Mouse (Mus musculus) ovary, adult 18-20 months (tissue): ENCODE measurements at regions not wholly inside any gene's neighbourhood (a gene's known extent, or its start where the extent isn't known, plus 50 kb on each side); places are given as distances from the start of the nearest gene placed in this dataset.
"Not testable (repeated sequence)": the region's sequence is repeated elsewhere in the genome, so short reads cannot be mapped to it uniquely, and the experiment has no call there.

Source experiments
- DNase-seq: peaks from one replicate; pipeline ENCODE4 v3.0.0; 2022; ENCODE audit warnings: low spot score, mixed read lengths

- no peak for DNase-seq
These were observed 58.0 kb upstream of the Dmrta1 start for GRCm38 (mm10) chr4:89621260-89621659.

GRCm38 (mm10) chr4:89604721-89605120, 74.5 kb upstream of the Dmrta1 start:
- DNase-seq = no peak

- peak; percentile 6 for DNase-seq
These were observed 103.7 kb upstream of the Dmrta1 start for GRCm38 (mm10) chr4:89575529-89575928.

DNA sequence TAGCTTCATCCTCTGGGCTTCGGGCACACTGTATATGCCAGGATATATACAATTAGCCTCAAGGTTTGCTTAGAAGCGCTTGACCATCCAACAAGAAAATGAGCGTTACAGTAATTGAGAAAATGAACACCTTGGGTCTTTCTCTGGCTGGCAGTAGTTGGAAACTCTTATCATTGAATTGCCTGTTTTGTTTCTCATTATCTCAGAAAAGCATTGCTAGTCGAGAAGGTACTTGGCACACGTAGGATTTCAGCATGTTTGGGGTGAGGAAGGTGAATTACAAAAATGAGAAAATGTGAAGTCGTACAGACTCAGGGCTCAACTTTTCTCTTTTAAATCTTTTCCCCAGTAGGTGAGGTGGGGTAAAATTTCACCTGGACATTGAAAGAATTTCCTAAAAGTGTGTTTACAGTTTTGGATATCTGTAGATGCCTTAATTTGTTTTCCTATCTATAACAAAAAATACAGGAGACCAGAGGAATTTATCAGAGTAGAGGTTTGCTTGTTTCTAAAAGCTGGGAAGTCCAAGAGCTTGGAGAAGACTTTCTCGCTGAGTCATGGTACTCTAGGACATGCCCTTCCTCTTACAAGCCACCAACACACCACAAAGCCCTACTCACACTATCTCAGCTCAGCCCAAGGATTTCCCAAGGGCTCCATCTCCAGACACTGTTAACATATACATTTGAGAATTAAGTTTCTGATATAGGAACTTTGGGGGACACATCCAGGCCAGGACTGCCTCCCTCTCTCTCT, 124.3 kb upstream of the Dmrta1 start:
- no peak for DNase-seq

DNA sequence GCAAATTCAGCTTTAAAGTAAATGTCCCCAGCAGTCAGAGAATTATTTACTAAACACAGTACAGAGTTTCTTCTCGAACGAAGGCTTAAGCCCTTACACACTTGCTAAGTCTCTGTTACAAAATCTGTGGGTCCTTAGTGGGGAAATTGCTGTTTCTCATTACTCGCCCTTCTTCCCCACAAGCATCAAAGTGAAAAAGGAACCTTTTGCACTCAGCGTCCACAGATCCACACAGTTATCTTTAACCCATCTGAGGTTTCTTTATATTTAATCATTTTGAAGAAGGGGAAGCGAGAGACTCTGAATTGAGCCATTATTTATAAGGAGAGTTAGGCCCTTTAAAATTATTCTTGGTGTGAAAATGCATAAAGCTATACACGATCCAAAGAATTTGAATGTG, 126.7 kb upstream of the Dmrta1 start:
- no peak for DNase-seq

DNA sequence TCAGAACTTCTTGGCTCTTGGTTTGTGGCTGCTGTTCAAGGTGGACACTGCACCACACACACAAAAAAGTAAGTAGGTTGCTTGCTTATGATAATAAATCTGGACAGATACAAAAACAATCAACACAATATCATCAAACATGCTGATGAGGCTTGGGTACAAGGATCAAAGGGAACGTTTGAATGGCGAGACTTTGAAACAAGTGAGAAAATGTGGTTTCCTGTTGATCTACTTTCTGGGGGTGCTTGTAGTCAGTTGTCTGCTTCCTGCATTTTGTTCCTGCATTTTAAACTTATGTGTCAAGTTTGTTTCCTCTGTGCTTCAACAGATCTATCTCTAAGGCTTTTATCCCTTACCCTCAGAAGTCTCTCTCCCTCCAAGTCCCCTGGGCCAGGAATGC, 128.7 kb upstream of the Dmrta1 start:
- no peak for DNase-seq

DNA sequence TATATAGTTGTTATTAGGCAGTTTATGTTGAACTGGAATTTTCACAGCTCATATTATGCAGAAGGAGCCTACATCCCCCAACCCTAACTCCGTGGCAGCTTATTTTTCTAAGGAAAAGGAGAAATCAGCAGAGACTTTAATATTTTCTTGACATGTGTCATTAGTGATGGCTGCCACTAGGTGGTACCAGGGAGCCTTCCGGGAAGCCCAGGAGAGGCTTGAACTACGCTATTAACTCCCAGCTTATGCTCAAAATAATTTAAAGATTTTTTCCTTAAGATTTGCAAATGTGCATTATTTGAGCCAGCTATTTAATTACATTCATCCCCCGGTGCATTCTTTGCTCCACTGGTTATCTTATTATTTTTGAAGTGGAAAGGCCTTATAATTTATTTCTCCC, 146.8 kb upstream of the Dmrta1 start:
- DNase-seq = no peak

DNA sequence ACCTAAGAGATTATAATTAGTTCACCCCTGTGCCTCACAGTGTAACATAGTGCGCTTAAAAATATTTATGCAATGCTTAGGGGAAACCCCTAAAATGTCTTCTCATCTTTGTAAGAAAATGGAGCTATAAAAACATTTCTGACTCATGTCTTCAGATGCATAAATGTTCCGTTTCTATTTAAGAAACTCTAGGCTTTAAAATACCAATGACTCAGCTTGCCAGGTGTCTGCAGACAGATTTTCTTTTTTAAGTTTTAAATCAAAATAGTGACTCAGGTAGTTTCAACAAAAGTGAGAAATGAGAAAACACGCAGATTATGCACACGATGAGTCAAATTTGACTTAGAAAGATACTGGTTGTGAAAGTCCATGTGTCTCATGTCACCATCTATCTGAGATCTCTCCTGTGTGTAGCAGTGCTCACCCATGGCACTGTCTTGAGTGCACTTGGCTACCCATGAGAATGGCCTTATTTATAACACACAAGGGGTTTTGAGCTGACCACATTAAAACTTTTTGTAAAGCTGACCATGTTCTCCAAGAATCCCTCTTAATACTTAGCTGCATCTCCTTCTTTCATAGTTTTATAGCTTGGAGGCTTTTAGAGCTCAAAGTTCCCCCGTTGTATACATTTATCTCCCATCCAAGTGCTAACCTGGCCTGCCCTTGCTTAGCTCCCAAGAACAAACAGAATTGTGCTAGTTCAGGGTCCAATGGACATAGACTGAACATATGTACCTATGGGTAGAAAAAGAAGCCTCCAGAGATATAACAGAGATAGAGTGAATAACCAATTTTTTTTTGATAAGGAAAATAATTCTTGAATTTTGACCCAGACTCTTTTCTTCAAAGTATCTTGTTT, 149.0 kb upstream of the Dmrta1 start:
- no peak for DNase-seq

DNA sequence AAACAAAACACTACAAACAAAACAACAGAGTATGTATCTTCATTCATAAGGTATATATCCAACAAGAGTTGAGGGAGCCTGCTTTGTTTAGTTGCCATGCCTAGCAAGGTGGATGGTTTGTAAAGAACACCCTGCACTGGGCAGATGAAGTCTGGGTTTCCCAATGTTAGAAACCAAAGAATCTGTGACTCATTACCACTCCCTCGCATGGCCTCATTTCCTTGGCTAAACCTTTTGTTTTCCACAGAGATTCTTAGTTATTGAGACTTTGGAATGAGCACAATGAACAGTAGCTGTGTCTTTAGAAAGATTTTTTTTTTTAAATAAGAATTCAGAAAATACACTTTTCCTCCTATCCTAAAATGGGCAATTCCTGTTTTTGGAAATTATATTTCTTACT, 151.3 kb upstream of the Dmrta1 start:
- DNase-seq = no peak

GRCm38 (mm10) chr4:89527326-89527725, 151.9 kb upstream of the Dmrta1 start:
- no peak for DNase-seq

- not testable (repeated sequence) for DNase-seq
These were observed 153.7 kb upstream of the Dmrta1 start for GRCm38 (mm10) chr4:89525525-89525924.

GRCm38 (mm10) chr4:89524260-89525200, 154.7 kb upstream of the Dmrta1 start:
- peak; percentile 9 for DNase-seq

- DNase-seq = no peak
These were observed 155.6 kb upstream of the Dmrta1 start for GRCm38 (mm10) chr4:89523423-89524259.

DNA sequence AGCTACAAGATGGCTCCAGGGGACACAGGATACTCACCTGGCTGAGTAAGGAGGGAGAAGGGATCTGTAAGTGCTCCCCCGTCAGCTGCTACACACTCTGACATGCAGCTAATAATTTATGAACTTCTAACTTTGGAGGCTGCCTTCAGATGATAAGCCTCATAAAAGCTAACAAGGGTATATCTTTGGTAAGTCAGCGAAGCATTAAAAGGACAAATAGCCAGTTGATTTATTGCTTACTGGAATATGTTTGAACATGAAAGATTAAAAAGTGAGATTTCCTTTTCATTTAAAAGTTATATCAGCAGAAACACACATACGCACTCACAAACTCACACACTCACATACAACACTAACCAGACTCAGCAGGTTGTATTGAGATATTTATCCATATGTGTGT, 161.2 kb upstream of the Dmrta1 start:
- DNase-seq = no peak

GRCm38 (mm10) chr4:89515823-89516411, 163.3 kb upstream of the Dmrta1 start:
- no peak for DNase-seq

DNA sequence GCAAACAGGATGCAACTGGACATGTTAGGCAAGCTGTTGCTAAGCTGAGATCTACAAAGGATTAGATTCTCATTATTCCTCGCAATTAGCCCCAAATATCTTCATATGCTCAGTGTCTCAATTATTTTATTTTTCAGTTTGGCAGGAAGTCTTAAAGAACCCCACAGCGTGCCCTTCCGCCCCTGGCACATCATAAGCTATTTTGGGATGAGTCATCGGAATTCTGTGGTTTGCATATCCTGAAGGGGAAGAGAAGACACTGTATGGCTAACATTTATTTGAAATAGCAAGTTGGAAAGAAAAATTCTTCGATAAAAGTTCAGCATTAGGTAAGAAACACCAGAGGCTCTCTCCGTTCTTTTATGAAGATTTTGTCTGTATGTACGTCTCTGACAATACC, 164.3 kb upstream of the Dmrta1 start:
- DNase-seq = no peak

DNA sequence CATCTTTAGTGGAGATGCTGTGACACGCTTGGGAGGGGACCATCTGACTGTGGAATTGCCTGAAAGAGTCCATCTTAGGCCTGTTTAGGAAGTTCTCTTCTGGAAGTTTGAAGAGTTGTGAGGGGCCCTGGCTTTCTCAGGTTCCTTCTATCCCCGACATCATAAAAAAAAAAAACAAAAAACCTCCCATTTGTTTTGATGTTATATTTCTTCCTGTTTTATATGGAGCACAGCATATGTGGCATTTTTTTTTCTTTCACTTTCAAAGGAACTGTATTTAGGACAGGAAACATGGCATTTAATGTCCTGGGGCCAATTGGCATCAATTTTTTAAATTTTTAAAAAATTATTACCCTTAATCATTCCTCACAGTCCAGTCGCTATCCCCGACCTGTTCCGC, 168.6 kb upstream of the Dmrta1 start:
- DNase-seq = no peak

GRCm38 (mm10) chr4:89509655-89510391, 169.4 kb upstream of the Dmrta1 start:
- no peak for DNase-seq

DNA sequence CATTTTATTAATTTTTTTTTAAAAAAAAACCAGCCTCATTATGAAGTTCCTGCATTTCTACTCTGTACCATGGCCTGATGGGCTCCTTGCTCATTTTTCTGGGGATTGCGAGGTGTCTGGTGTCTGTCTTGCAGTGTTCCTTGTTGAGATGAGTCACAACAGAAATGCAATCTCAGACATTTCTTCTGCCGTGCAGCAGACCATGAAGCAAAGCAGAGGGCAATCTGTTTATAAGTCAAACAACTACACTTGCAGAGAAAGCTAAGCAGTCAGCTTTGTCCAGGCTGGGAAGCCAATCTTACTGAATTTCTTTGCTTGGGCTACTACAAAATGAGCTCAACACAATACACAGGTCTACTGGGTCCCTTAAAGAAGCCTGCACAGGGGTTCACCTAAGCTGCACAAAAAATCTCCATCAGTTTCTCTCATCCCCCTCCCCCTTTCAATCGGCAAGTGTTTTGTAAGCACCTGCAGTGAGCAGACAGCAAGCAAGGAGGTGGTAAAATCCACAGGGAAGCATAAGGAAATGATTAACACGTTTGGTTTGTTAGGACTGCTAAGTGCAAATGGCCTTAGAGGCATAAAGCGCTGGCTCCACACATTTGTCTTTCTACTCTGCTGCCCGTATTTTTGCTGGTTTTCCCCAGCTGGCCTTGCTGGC, 171.0 kb upstream of the Dmrta1 start:
- DNase-seq = no peak

- DNase-seq = no peak
These were observed 173.8 kb upstream of the Dmrta1 start for GRCm38 (mm10) chr4:89505368-89505819.
